Mouse (Mus musculus) liver, embryonic 12.5 days (tissue): Measurements from ENCODE around the gene Eps15l1. TPM values are rescaled to one million over a fixed set of nuclear protein-coding genes. Genes with fewer than 3 reads are reported as not detected.

ENCODE experiments used
- ATAC-seq: fragments of 200-750 bp; cut with Nextera tagmentation; 2 replicates; pipeline ENCODE4 v1.8.0; 2017; ENCODE audit warnings: moderate number of reproducible peaks, mild to moderate bottlenecking, moderate library complexity
- H3K27ac ChIP-seq: fragments of 300-500 bp; sonication (generic); 2 replicates; pipeline ENCODE4 v1.5.1; 2016; ENCODE audit warnings: mild to moderate bottlenecking
- H3K27me3 ChIP-seq: fragments of 300-500 bp; sonication (generic); replicated peaks from 2 replicates; pipeline ENCODE4 v1.6.1; 2016; ENCODE audit warnings: mild to moderate bottlenecking, moderate library complexity
- H3K36me3 ChIP-seq: fragments of 300-500 bp; sonication (generic); 2 replicates; pipeline ENCODE4 v1.6.1; 2016; ENCODE audit warnings: mild to moderate bottlenecking, moderate library complexity
- H3K4me1 ChIP-seq: fragments of 300-500 bp; sonication (generic); 2 replicates; pipeline ENCODE4 v1.6.1; 2016
- H3K4me2 ChIP-seq: fragments of 300-500 bp; sonication (generic); 2 replicates; pipeline ENCODE4 v1.6.1; 2016; ENCODE audit warnings: mild to moderate bottlenecking, moderate library complexity
- H3K4me3 ChIP-seq: fragments of 300-500 bp; sonication (generic); 2 replicates; pipeline ENCODE4 v1.5.1; 2016; ENCODE audit warnings: mild to moderate bottlenecking, moderate library complexity
- H3K9ac ChIP-seq: fragments of 300-500 bp; sonication (generic); 2 replicates; pipeline ENCODE4 v1.6.1; 2016; ENCODE audit warnings: mild to moderate bottlenecking, moderate library complexity
- H3K9me3 ChIP-seq: fragments of 300-500 bp; sonication (generic); replicated peaks from 2 replicates; pipeline ENCODE4 v1.6.1; 2016; ENCODE audit warnings: mild to moderate bottlenecking, moderate library complexity
- WGBS: fragments of 180-500 bp; shearing (Covaris S2); methylation state at CpG from one replicate; pipeline ENCODE4 v1.1.7; 2016; ENCODE audit not compliant: insufficient replicate concordance; 5-methylcytosine and 5-hydroxymethylcytosine counted together
- polyA plus RNA-seq: library from polyadenylated mRNA; unstranded; fragments of >200 nt; fragmentation: Nextera tagmentation; extraction: Ambion mirVana; gene quantifications from 2 replicates; pipeline ENCODE4 v1.2.1, GENCODE M21; 2016

The Eps15l1 gene
- polyA plus RNA-seq, 1 experiment from 2014 or later: 29.8 TPM

- Histone ChIP-seq H3K9ac (no peak overlapping the region), H3K4me3 (no peak overlapping the region), H3K9me3 (no peaks in the 10 kb centered on the region), H3K4me2 (no peak overlapping the region), H3K27me3 (0 out of 2 replicates have a peak, but pooled peaks cover 4% of the 10 kb centered on the region), H3K36me3 (peaks cover 23% of the 10 kb centered on the region), H3K27ac (no peak overlapping the region), H3K4me1 (peaks cover 30% of the 10 kb centered on the region)
- no peak for ATAC-seq
- 73% methylated on average over 2 of the region's 2 CpGs for WGBS
Observed at GRCm38 (mm10) chr8:72348114-72348513, 73.1 kb downstream of the Eps15l1 start.

- Histone ChIP-seq H3K4me1 (peaks cover 24% of the 10 kb centered on the region), H3K4me3 (no peak overlapping the region), H3K9me3 (no peaks in the 10 kb centered on the region), H3K9ac (no peak overlapping the region), H3K36me3 (peaks cover 25% of the 10 kb centered on the region), H3K4me2 (no peak overlapping the region), H3K27ac (no peak overlapping the region), H3K27me3 (no peaks in the 10 kb centered on the region)
- WGBS: 57% methylated on average over 1 of the region's 1 CpGs
- no peak for ATAC-seq
Observed at GRCm38 (mm10) chr8:72347553-72347952, 73.7 kb downstream of the Eps15l1 start.

GRCm38 (mm10) chr8:72343725-72344124 lies 77.5 kb downstream of the Eps15l1 start:
- H3K9me3 ChIP-seq: no peaks in the 10 kb centered on the region
- no peak overlapping the region for H3K9ac ChIP-seq
- ATAC-seq: no peak
- H3K36me3 ChIP-seq: peaks cover 57% of the 10 kb centered on the region
- no peaks in the 10 kb centered on the region for H3K27me3 ChIP-seq
- no peak overlapping the region for H3K4me2 ChIP-seq
- H3K4me3 ChIP-seq: no peak overlapping the region
- H3K4me1 ChIP-seq: peaks cover 8% of the 10 kb centered on the region; the same call in 1 of the 2 replicates
- 75% methylated on average over 3 of the region's 4 CpGs for WGBS
- no peak overlapping the region for H3K27ac ChIP-seq

GRCm38 (mm10) chr8:72342556-72343300 lies 78.5 kb downstream of the Eps15l1 start:
- Histone ChIP-seq H3K27me3 (no peaks in the 10 kb centered on the region), H3K9ac (no peak overlapping the region), H3K9me3 (no peaks in the 10 kb centered on the region), H3K4me2 (no peak overlapping the region), H3K27ac (no peak overlapping the region), H3K4me1 (peaks cover 3% of the 10 kb centered on the region; the same call in 1 of the 2 replicates), H3K36me3 (peaks cover 61% of the 10 kb centered on the region), H3K4me3 (no peak overlapping the region)
- 87% methylated on average over 5 of the region's 5 CpGs for WGBS
- no peak for ATAC-seq

- H3K9me3 ChIP-seq: no peaks in the 10 kb centered on the region
- ATAC-seq: no peak
- no peak overlapping the region for H3K9ac ChIP-seq
- H3K27me3 ChIP-seq: no peaks in the 10 kb centered on the region
- H3K4me1 ChIP-seq: no peaks in the 10 kb centered on the region
- peaks cover 51% of the 10 kb centered on the region for H3K36me3 ChIP-seq
- no peak overlapping the region for H3K4me2 ChIP-seq
- H3K4me3 ChIP-seq: no peak overlapping the region
- H3K27ac ChIP-seq: no peak overlapping the region
Observed at GRCm38 (mm10) chr8:72337034-72337433, 84.2 kb downstream of the Eps15l1 start.

- H3K36me3 ChIP-seq: peaks cover 43% of the 10 kb centered on the region
- no peak overlapping the region for H3K9ac ChIP-seq
- H3K9me3 ChIP-seq: no peaks in the 10 kb centered on the region
- H3K27me3 ChIP-seq: no peaks in the 10 kb centered on the region
- H3K4me1 ChIP-seq: no peaks in the 10 kb centered on the region
- no peak overlapping the region for H3K4me2 ChIP-seq
- no peak for ATAC-seq
- H3K27ac ChIP-seq: no peak overlapping the region
- H3K4me3 ChIP-seq: no peak overlapping the region
- 63% methylated on average over 2 of the region's 2 CpGs for WGBS
Observed at GRCm38 (mm10) chr8:72336273-72336672, 85.0 kb downstream of the Eps15l1 start.

GRCm38 (mm10) chr8:72334144-72334641 lies 87.1 kb downstream of the Eps15l1 start:
- Histone ChIP-seq H3K9ac (no peak overlapping the region), H3K4me2 (no peak overlapping the region), H3K27me3 (no peaks in the 10 kb centered on the region), H3K4me1 (no peaks in the 10 kb centered on the region), H3K4me3 (no peak overlapping the region), H3K27ac (no peak overlapping the region), H3K36me3 (peaks cover 22% of the 10 kb centered on the region), H3K9me3 (no peaks in the 10 kb centered on the region)
- ATAC-seq: no peak
- WGBS: 67% methylated on average over 4 of the region's 4 CpGs

GRCm38 (mm10) chr8:72333429-72334143 lies 87.7 kb downstream of the Eps15l1 start:
- no peaks in the 10 kb centered on the region for H3K27me3 ChIP-seq
- 40% methylated on average over 3 of the region's 3 CpGs for WGBS
- ATAC-seq: no peak

GRCm38 (mm10) chr8:72331631-72332030 lies 89.6 kb downstream of the Eps15l1 start:
- Histone ChIP-seq H3K4me3 (no peak overlapping the region), H3K4me1 (no peaks in the 10 kb centered on the region), H3K9ac (no peak overlapping the region), H3K9me3 (no peaks in the 10 kb centered on the region), H3K27ac (no peak overlapping the region), H3K27me3 (no peaks in the 10 kb centered on the region), H3K36me3 (0 out of 2 replicates have a peak, but pooled peaks cover 3% of the 10 kb centered on the region), H3K4me2 (no peak overlapping the region)
- WGBS: 69% methylated on average over 4 of the region's 4 CpGs
- ATAC-seq: no peak

More at GRCm38 (mm10) chr8:72333429-72334143, 87.7 kb downstream of the Eps15l1 start:
- no peak overlapping the region for H3K27ac ChIP-seq
- no peak overlapping the region for H3K9ac ChIP-seq
- no peaks in the 10 kb centered on the region for H3K4me1 ChIP-seq
- peaks cover 19% of the 10 kb centered on the region for H3K36me3 ChIP-seq
- no peaks in the 10 kb centered on the region for H3K9me3 ChIP-seq
- no peak overlapping the region for H3K4me3 ChIP-seq
- no peak overlapping the region for H3K4me2 ChIP-seq

- H3K9me3 ChIP-seq: no peaks in the 10 kb centered on the region
- H3K4me2 ChIP-seq: no peak overlapping the region
- no peak for ATAC-seq
- H3K4me1 ChIP-seq: no peaks in the 10 kb centered on the region
- H3K4me3 ChIP-seq: no peak overlapping the region
- H3K27ac ChIP-seq: no peak overlapping the region
- H3K27me3 ChIP-seq: peaks cover 4% of the 10 kb centered on the region; the same call in 1 of the 2 replicates
- 0 out of 2 replicates have a peak, but pooled peaks cover 3% of the 10 kb centered on the region for H3K36me3 ChIP-seq
- WGBS: 58% methylated on average over 6 of the region's 6 CpGs
- no peak overlapping the region for H3K9ac ChIP-seq
Observed at GRCm38 (mm10) chr8:72330806-72331516, 90.3 kb downstream of the Eps15l1 start.

- Histone ChIP-seq H3K9ac (no peak overlapping the region), H3K4me1 (no peaks in the 10 kb centered on the region), H3K9me3 (no peaks in the 10 kb centered on the region), H3K27ac (no peak overlapping the region), H3K4me3 (no peak overlapping the region), H3K27me3 (peaks cover 18% of the 10 kb centered on the region), H3K4me2 (no peak overlapping the region), H3K36me3 (no peaks in the 10 kb centered on the region)
- ATAC-seq: no peak
- 58% methylated on average over 3 of the region's 3 CpGs for WGBS
Observed at GRCm38 (mm10) chr8:72329116-72329515, 92.1 kb downstream of the Eps15l1 start.

- 74% methylated on average over 2 of the region's 2 CpGs for WGBS
- Histone ChIP-seq H3K4me1 (peaks cover 19% of the 10 kb centered on the region), H3K27ac (no peak overlapping the region), H3K27me3 (peaks cover 55% of the 10 kb centered on the region), H3K9ac (no peak overlapping the region), H3K4me3 (no peak overlapping the region), H3K9me3 (no peaks in the 10 kb centered on the region), H3K36me3 (no peaks in the 10 kb centered on the region), H3K4me2 (no peak overlapping the region)
- no peak for ATAC-seq
Observed at GRCm38 (mm10) chr8:72324708-72325107, 96.6 kb downstream of the Eps15l1 start.
